Mouse (Mus musculus): ENCODE measurements around the gene S100pbp.

Gene S100pbp

GRCm38 (mm10) chr4:129102133-129102829 is 87.2 kb downstream of the S100pbp start:
- TF ChIP-seq CTCF (conservative IDR thresholded peaks at IDR 0.05; ENCODE audit: low read length): no peak
- Histone ChIP-seq H3K27me3 (ENCODE audit: insufficient read depth, low read length) (peaks cover 62% of the 10 kb centered on the region), H3K9me3 (ENCODE audit: low read length) (no peaks in the 10 kb centered on the region), H3K4me3 (replicated peaks; ENCODE audit: low read length) (no peak overlapping the region), H3K4me1 (replicated peaks; ENCODE audit: low read depth, low read length) (peaks cover 29% of the 10 kb centered on the region), H3K36me3 (ENCODE audit: insufficient read depth, low read length) (no peaks in the 10 kb centered on the region)
